Mouse (Mus musculus) midbrain, embryonic 12.5 days (tissue): ENCODE data around the gene 4930503B20Rik. TPM values are rescaled to one million over a fixed set of nuclear protein-coding genes. Genes with fewer than 3 reads are reported as not detected.

Source experiments
- ATAC-seq: fragments of 200-750 bp; cut with Nextera tagmentation; 2 replicates; pipeline ENCODE4 v1.8.0; 2017; ENCODE audit warnings: low read depth, moderate TSS enrichment, moderate library complexity; ENCODE audit not compliant: low FRiP score
- H3K27ac ChIP-seq: fragments of 300-500 bp; sonication (generic); replicated peaks from 2 replicates; pipeline ENCODE4 v1.5.1; 2016; ENCODE audit warnings: mild to moderate bottlenecking
- H3K27me3 ChIP-seq: fragments of 300-500 bp; sonication (generic); 2 replicates; pipeline ENCODE4 v1.6.1; 2016; ENCODE audit warnings: mild to moderate bottlenecking
- H3K36me3 ChIP-seq: fragments of 300-500 bp; sonication (generic); 2 replicates; pipeline ENCODE4 v1.6.1; 2016
- H3K4me1 ChIP-seq: fragments of 300-500 bp; sonication (generic); 2 replicates; pipeline ENCODE4 v1.6.1; 2016
- H3K4me2 ChIP-seq: fragments of 300-500 bp; sonication (generic); replicated peaks from 2 replicates; pipeline ENCODE4 v1.6.1; 2016; ENCODE audit warnings: mild to moderate bottlenecking, moderate library complexity
- H3K4me3 ChIP-seq: fragments of 300-500 bp; sonication (generic); 2 replicates; pipeline ENCODE4 v1.5.1; 2016; ENCODE audit warnings: mild to moderate bottlenecking
- H3K9ac ChIP-seq: fragments of 300-500 bp; sonication (generic); replicated peaks from 2 replicates; pipeline ENCODE4 v1.6.1; 2016; ENCODE audit warnings: mild to moderate bottlenecking, moderate library complexity
- H3K9me3 ChIP-seq: fragments of 300-500 bp; sonication (generic); 2 replicates; pipeline ENCODE4 v1.6.1; 2016; ENCODE audit warnings: mild to moderate bottlenecking
- WGBS: fragments of 180-500 bp; shearing (Covaris S2); methylation state at CpG from one replicate; pipeline ENCODE4 v1.1.7; 2016; 5-methylcytosine and 5-hydroxymethylcytosine counted together
- polyA plus RNA-seq: library from polyadenylated mRNA; unstranded; fragments of >200 nt; fragmentation: Nextera tagmentation; extraction: Ambion mirVana; gene quantifications from 2 replicates; pipeline ENCODE4 v1.2.1, GENCODE M21; 2016

The 4930503B20Rik gene
- polyA plus RNA-seq = not detected in 2 replicates

- 90% methylated on average over 3 of the region's 3 CpGs for WGBS
- Histone ChIP-seq H3K27me3 (no peaks in the 10 kb centered on the region), H3K9me3 (no peaks in the 10 kb centered on the region), H3K9ac (no peak within 1 kb of the TSS), H3K36me3 (no peaks in the 10 kb centered on the region), H3K27ac (no peak within 1 kb of the TSS), H3K4me1 (no peaks in the 10 kb centered on the region), H3K4me2 (no peak within 1 kb of the TSS), H3K4me3 (no peak within 1 kb of the TSS)
- ATAC-seq = no peak
Observed at GRCm38 (mm10) chr3:146651217-146651616, at the start of gene 4930503B20Rik. 4930503B20Rik (minus strand) TSS chr3:146651317.

GRCm38 (mm10) chr3:146700051-146700450 lies 48.9 kb upstream of the 4930503B20Rik start:
- no peaks in the 10 kb centered on the region for H3K9me3 ChIP-seq
- H3K36me3 ChIP-seq = no peaks in the 10 kb centered on the region
- no peaks in the 10 kb centered on the region for H3K27me3 ChIP-seq
- WGBS = 90% methylated on average over 11 of the region's 11 CpGs
- H3K4me1 ChIP-seq = no peaks in the 10 kb centered on the region
- H3K9ac ChIP-seq = no peak overlapping the region
- H3K27ac ChIP-seq = no peak overlapping the region
- no peak overlapping the region for H3K4me2 ChIP-seq
- H3K4me3 ChIP-seq = no peak overlapping the region
- no peak for ATAC-seq

- Histone ChIP-seq H3K9ac (no peak overlapping the region), H3K36me3 (no peaks in the 10 kb centered on the region), H3K27me3 (no peaks in the 10 kb centered on the region), H3K4me1 (no peaks in the 10 kb centered on the region), H3K4me2 (no peak overlapping the region), H3K4me3 (no peak overlapping the region), H3K27ac (no peak overlapping the region), H3K9me3 (no peaks in the 10 kb centered on the region)
- 67% methylated on average over 11 of the region's 11 CpGs for WGBS
- no peak for ATAC-seq
Observed at GRCm38 (mm10) chr3:146698982-146699381, 47.9 kb upstream of the 4930503B20Rik start.

- H3K9me3 ChIP-seq = no peaks in the 10 kb centered on the region
- H3K4me3 ChIP-seq = no peak overlapping the region
- H3K36me3 ChIP-seq = no peaks in the 10 kb centered on the region
- H3K27me3 ChIP-seq = no peaks in the 10 kb centered on the region
- no peaks in the 10 kb centered on the region for H3K4me1 ChIP-seq
- ATAC-seq = no peak
- WGBS = 83% methylated on average over 5 of the region's 5 CpGs
- no peak overlapping the region for H3K27ac ChIP-seq
- H3K9ac ChIP-seq = no peak overlapping the region
- H3K4me2 ChIP-seq = no peak overlapping the region
Observed at GRCm38 (mm10) chr3:146692547-146692946, 41.4 kb upstream of the 4930503B20Rik start.

GRCm38 (mm10) chr3:146687121-146687725 lies 36.1 kb upstream of the 4930503B20Rik start:
- ATAC-seq = no peak
- H3K4me2 ChIP-seq = no peak overlapping the region
- no peaks in the 10 kb centered on the region for H3K36me3 ChIP-seq
- peaks cover 24% of the 10 kb centered on the region for H3K27me3 ChIP-seq
- H3K9me3 ChIP-seq = no peaks in the 10 kb centered on the region
- no peak overlapping the region for H3K27ac ChIP-seq
- no peak overlapping the region for H3K9ac ChIP-seq
- peaks cover 5% of the 10 kb centered on the region; the same call in 1 of the 2 replicates for H3K4me1 ChIP-seq
- WGBS = 80% methylated on average over 4 of the region's 4 CpGs
- H3K4me3 ChIP-seq = no peak overlapping the region

GRCm38 (mm10) chr3:146686428-146686827 lies 35.3 kb upstream of the 4930503B20Rik start:
- Histone ChIP-seq H3K4me2 (no peak overlapping the region), H3K27me3 (peaks cover 24% of the 10 kb centered on the region), H3K4me3 (no peak overlapping the region), H3K9me3 (no peaks in the 10 kb centered on the region), H3K4me1 (peaks cover 10% of the 10 kb centered on the region; the same call in 1 of the 2 replicates), H3K27ac (no peak overlapping the region), H3K36me3 (no peaks in the 10 kb centered on the region), H3K9ac (no peak overlapping the region)
- no peak for ATAC-seq
- WGBS = 88% methylated on average over 8 of the region's 8 CpGs

GRCm38 (mm10) chr3:146684811-146685675 lies 33.9 kb upstream of the 4930503B20Rik start, which contains the start of gene Samd13:
Samd13 (minus strand) TSS chr3:146685592.
- no peak within 1 kb of the TSS for H3K27ac ChIP-seq
- peak; percentile 93 for ATAC-seq

GRCm38 (mm10) chr3:146683095-146683494 lies 32.0 kb upstream of the 4930503B20Rik start:
- peaks cover 12% of the 10 kb centered on the region; the same call in 1 of the 2 replicates for H3K4me1 ChIP-seq
- H3K4me3 ChIP-seq = no peak overlapping the region
- peaks cover 24% of the 10 kb centered on the region for H3K27me3 ChIP-seq
- ATAC-seq = no peak
- no peak overlapping the region for H3K4me2 ChIP-seq
- 84% methylated on average over 2 of the region's 2 CpGs for WGBS
- no peak overlapping the region for H3K9ac ChIP-seq
- H3K27ac ChIP-seq = no peak overlapping the region
- H3K36me3 ChIP-seq = no peaks in the 10 kb centered on the region
- H3K9me3 ChIP-seq = no peaks in the 10 kb centered on the region

More at GRCm38 (mm10) chr3:146684811-146685675, 33.9 kb upstream of the 4930503B20Rik start, which contains the start of gene Samd13:
- no peaks in the 10 kb centered on the region for H3K36me3 ChIP-seq
- peaks cover 12% of the 10 kb centered on the region; the same call in 1 of the 2 replicates for H3K4me1 ChIP-seq
- peaks cover 24% of the 10 kb centered on the region for H3K27me3 ChIP-seq
- peak within 1 kb of the TSS; percentile 57 for H3K4me3 ChIP-seq
- H3K9me3 ChIP-seq = no peaks in the 10 kb centered on the region
- peak within 1 kb of the TSS; percentile 49 for H3K9ac ChIP-seq
- 3% methylated on average over 50 of the region's 50 CpGs for WGBS
- peak within 1 kb of the TSS; percentile 79 for H3K4me2 ChIP-seq

- peaks cover 12% of the 10 kb centered on the region; the same call in 1 of the 2 replicates for H3K4me1 ChIP-seq
- no peak for ATAC-seq
- H3K27ac ChIP-seq = 0 out of 2 replicates have a peak overlapping the region, but pooled peaks have one; percentile 8
- H3K4me2 ChIP-seq = peak overlapping the region; percentile 28
- no peak overlapping the region for H3K9ac ChIP-seq
- 58% methylated on average over 13 of the region's 13 CpGs for WGBS
- H3K27me3 ChIP-seq = peaks cover 24% of the 10 kb centered on the region
- H3K9me3 ChIP-seq = no peaks in the 10 kb centered on the region
- no peak overlapping the region for H3K4me3 ChIP-seq
- no peaks in the 10 kb centered on the region for H3K36me3 ChIP-seq
Observed at GRCm38 (mm10) chr3:146682140-146682651, 31.1 kb upstream of the 4930503B20Rik start.

GRCm38 (mm10) chr3:146681696-146682095 lies 30.6 kb upstream of the 4930503B20Rik start:
- H3K9ac ChIP-seq = no peak overlapping the region
- ATAC-seq = no peak
- no peak overlapping the region for H3K27ac ChIP-seq
- WGBS = 84% methylated on average over 8 of the region's 8 CpGs
- peak overlapping the region; percentile 28; the same call in 1 of the 2 replicates for H3K4me2 ChIP-seq
- H3K4me1 ChIP-seq = peaks cover 12% of the 10 kb centered on the region; the same call in 1 of the 2 replicates
- H3K27me3 ChIP-seq = peaks cover 24% of the 10 kb centered on the region
- no peaks in the 10 kb centered on the region for H3K36me3 ChIP-seq
- H3K9me3 ChIP-seq = no peaks in the 10 kb centered on the region
- no peak overlapping the region for H3K4me3 ChIP-seq

- WGBS = 92% methylated on average over 13 of the region's 13 CpGs
- peaks cover 15% of the 10 kb centered on the region for H3K27me3 ChIP-seq
- ATAC-seq = no peak
Observed at GRCm38 (mm10) chr3:146680625-146681024, 29.5 kb upstream of the 4930503B20Rik start.

More at GRCm38 (mm10) chr3:146680625-146681024, 29.5 kb upstream of the 4930503B20Rik start:
- Histone ChIP-seq H3K4me3 (no peak overlapping the region), H3K36me3 (no peaks in the 10 kb centered on the region), H3K4me1 (peaks cover 12% of the 10 kb centered on the region; the same call in 1 of the 2 replicates), H3K4me2 (no peak overlapping the region), H3K9ac (no peak overlapping the region), H3K9me3 (no peaks in the 10 kb centered on the region), H3K27ac (no peak overlapping the region)
